Mouse (Mus musculus): ENCODE measurements around the gene Hmgn2. TPM values are rescaled to one million over a fixed set of nuclear protein-coding genes. Genes with fewer than 3 reads are reported as not detected.
"Not testable (repeated sequence)": the region's sequence is repeated elsewhere in the genome, so short reads cannot be mapped to it uniquely, and the experiment has no call there.

The Hmgn2 gene
- polyA plus RNA-seq, 1 experiment from 2014 or later = 1,451 TPM

DNA sequence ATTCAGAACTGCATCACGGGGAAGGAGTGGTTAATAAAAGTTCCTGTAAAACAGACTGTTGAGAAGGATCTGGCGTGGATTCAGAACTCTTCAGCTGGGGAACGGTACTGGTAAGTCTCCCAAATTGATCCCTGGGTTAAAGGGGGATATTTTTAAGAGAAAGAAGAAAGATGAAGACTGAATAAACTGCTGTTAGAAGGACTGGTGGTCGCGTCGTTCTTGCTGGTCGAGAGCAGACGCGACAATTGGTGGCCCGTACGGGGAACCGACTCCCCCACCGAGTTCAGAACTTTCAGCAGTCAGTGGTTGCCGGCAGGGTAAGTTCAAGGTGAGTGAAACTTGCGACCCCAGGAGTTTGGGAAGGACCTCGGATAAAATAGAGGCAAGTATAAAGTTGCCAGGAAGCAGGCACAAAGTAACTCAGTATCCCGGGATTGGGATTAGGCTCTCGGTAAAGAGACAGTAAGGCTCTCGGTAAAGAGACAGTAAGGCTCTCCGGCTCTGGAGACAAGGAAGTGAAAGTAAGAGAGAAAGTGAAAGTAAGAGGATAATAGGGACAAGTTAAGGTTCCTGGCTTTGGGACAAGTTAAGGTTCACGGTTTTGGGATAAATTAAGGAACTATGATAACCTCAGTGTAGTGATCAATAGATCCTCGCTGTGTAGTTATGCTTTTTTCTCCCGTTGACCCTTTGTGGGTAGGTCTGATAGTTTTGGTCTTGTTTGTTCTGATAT, 50.2 kb downstream of the Hmgn2 start:
- not testable (repeated sequence) for H3K9ac ChIP-seq (ENCODE audit: low read length); H3K36me3 ChIP-seq (ENCODE audit: control insufficient read depth, insufficient read depth); H3K27me3 ChIP-seq (ENCODE audit: control insufficient read depth, insufficient read depth, low read length); H3K27ac ChIP-seq (ENCODE audit: low read length); H3K4me2 ChIP-seq (ENCODE audit: low read depth, low read length); ATAC-seq (replicated peaks; ENCODE audit: extremely low read depth, insufficient read depth, low FRiP score); H3K9me3 ChIP-seq (replicated peaks; ENCODE audit: control insufficient read depth, low read length); H3K4me3 ChIP-seq (ENCODE audit: low read length); H3K4me1 ChIP-seq (ENCODE audit: control insufficient read depth, insufficient read depth, low read length)
- 83% methylated on average over 14 of the region's 23 CpGs for WGBS

Other genes starting within 250 kb of the Hmgn2 start
- gene Arid1a, start 211.9 kb downstream of the Hmgn2 start, polyA plus RNA-seq (2015; fragmentation: Nextera tagmentation; extraction: Ambion mirVana) = 18.8 and 20.0 TPM in 2 replicates
- gene Rps6ka1, start 80.9 kb downstream of the Hmgn2 start, polyA plus RNA-seq (2015; fragmentation: Nextera tagmentation; extraction: Ambion mirVana) = 18.7 and 19.7 TPM in 2 replicates
- 33.6 and 35.8 TPM in 2 replicates for gene Dhdds, start 32.3 kb upstream of the Hmgn2 start, polyA plus RNA-seq (2015; fragmentation: Nextera tagmentation; extraction: Ambion mirVana)
- gene Lin28a, start 50.2 kb upstream of the Hmgn2 start, polyA plus RNA-seq (2015; fragmentation: Nextera tagmentation; extraction: Ambion mirVana) = 0.09 TPM in 1 of 2 replicates, not detected in the other
- gene Zfp683, start 85.2 kb upstream of the Hmgn2 start, polyA plus RNA-seq (2015; fragmentation: Nextera tagmentation; extraction: Ambion mirVana) = 0.09 TPM in 1 of 2 replicates, not detected in the other
- 0.37 and 0.91 TPM in 2 replicates for gene Crybg2, start 92.2 kb upstream of the Hmgn2 start, polyA plus RNA-seq (2015; fragmentation: Nextera tagmentation; extraction: Ambion mirVana)
- 16.6 and 28.6 TPM in 2 replicates for gene Cd52, start 126.4 kb upstream of the Hmgn2 start, polyA plus RNA-seq (2015; fragmentation: Nextera tagmentation; extraction: Ambion mirVana)
- gene Ubxn11, start 133.9 kb upstream of the Hmgn2 start, polyA plus RNA-seq (2015; fragmentation: Nextera tagmentation; extraction: Ambion mirVana) = 3.5 and 3.9 TPM in 2 replicates
- gene Sh3bgrl3, start 160.1 kb upstream of the Hmgn2 start, polyA plus RNA-seq (2015; fragmentation: Nextera tagmentation; extraction: Ambion mirVana) = 213 and 218 TPM in 2 replicates
- gene Cep85, start 218.5 kb upstream of the Hmgn2 start, polyA plus RNA-seq (2015; fragmentation: Nextera tagmentation; extraction: Ambion mirVana) = 44.2 and 51.5 TPM in 2 replicates
- 0.05 TPM in 1 of 2 replicates, not detected in the other for gene Gm7534, start 234.4 kb upstream of the Hmgn2 start, polyA plus RNA-seq (2015; fragmentation: Nextera tagmentation; extraction: Ambion mirVana)

All from heart, embryonic 16.5 days (tissue).